Mouse (Mus musculus): ENCODE data around the gene Igsf10. TPM values are rescaled to one million over a fixed set of nuclear protein-coding genes. Genes with fewer than 3 reads are reported as not detected.

Igsf10 gene
- polyA plus RNA-seq, 1 experiment from 2014 or later = 3.9 TPM

- Histone ChIP-seq H3K4me2 (replicated peaks) (no peak overlapping the region), H3K36me3 (0 out of 2 replicates have a peak, but pooled peaks cover 10% of the 10 kb centered on the region), H3K27me3 (no peaks in the 10 kb centered on the region), H3K4me1 (no peaks in the 10 kb centered on the region), H3K27ac (replicated peaks) (no peak overlapping the region), H3K9me3 (no peaks in the 10 kb centered on the region), H3K9ac (replicated peaks) (no peak overlapping the region), H3K4me3 (no peak overlapping the region)
- peak; percentile 23; the same call in 1 of the 2 replicates for ATAC-seq (ENCODE audit: low FRiP score, low read depth)
- WGBS = 44% methylated on average over 7 of the region's 7 CpGs
Observed at GRCm38 (mm10) chr3:59321278-59321876, 22.8 kb downstream of the Igsf10 start.

DNA sequence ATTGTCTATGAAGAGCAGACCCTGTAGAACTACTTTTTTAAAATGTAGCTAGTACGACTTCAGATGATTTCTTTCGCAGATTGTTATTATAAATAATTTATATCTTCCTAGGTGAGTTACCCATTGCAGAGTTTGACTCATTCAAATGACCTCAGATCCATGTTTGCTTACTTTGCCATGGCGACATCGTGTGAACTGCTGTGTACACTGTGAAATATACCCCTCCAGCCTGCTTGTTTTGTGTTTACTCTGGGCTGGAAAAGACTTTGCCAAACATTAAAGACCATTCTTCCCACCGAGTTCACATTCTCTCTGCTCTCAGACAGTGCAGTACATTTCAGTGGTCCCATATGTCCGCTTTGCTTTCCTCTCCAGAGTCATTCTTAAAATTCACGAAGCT, 28.1 kb downstream of the Igsf10 start:
- H3K36me3 ChIP-seq = 0 out of 2 replicates have a peak, but pooled peaks cover 10% of the 10 kb centered on the region
- H3K4me2 ChIP-seq (replicated peaks) = no peak overlapping the region
- no peak for ATAC-seq (ENCODE audit: low FRiP score, low read depth)
- WGBS = 78% methylated on average over 7 of the region's 7 CpGs
- H3K4me3 ChIP-seq = no peak overlapping the region
- no peaks in the 10 kb centered on the region for H3K9me3 ChIP-seq
- H3K27ac ChIP-seq (replicated peaks) = no peak overlapping the region
- no peaks in the 10 kb centered on the region for H3K27me3 ChIP-seq
- no peak overlapping the region for H3K9ac ChIP-seq (replicated peaks)
- H3K4me1 ChIP-seq = no peaks in the 10 kb centered on the region

DNA sequence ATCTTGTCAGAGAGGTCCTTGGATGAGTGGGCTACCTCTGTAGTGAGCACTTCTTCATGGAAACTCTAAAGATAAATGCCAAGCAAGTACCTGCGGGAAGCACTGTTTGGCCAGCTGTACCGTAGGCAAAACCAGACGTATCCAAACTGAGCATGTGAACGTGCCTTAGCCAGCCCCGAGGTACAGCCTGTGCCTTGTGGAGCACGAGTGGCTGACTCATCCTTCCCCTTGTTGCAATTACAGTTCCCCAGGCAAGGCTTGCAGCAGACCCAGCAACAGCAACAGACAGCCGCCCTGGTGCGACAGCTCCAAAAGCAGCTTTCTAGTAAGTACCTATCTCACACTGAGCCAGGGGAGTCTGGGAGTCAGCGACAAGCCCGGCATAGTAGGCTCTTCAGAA, 31.6 kb downstream of the Igsf10 start:
- Histone ChIP-seq H3K4me3 (no peak overlapping the region), H3K36me3 (no peaks in the 10 kb centered on the region), H3K27ac (replicated peaks) (no peak overlapping the region), H3K9ac (replicated peaks) (no peak overlapping the region), H3K4me2 (replicated peaks) (no peak overlapping the region), H3K27me3 (no peaks in the 10 kb centered on the region), H3K9me3 (no peaks in the 10 kb centered on the region), H3K4me1 (no peaks in the 10 kb centered on the region)
- no peak for ATAC-seq (ENCODE audit: low FRiP score, low read depth)
- 90% methylated on average over 10 of the region's 10 CpGs for WGBS

DNA sequence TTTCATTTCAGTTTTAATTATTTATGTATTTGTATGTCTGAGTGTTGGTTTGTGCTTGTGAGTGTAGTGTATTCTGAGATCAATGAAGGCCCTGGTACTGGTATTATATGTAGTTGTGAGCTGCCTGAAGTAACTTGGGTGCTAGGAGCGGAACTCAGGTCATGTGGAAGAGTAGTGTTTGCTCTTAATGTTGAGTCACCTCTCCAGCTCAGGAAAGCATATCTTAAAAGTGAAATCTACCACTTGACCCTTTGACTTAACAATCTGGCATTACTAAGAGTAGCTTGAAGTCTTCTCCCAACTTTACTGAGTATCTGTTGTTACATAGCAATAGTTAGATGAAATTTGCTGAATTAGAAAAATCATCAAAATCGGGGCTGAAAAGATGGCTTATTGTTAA, 38.7 kb downstream of the Igsf10 start:
- no peaks in the 10 kb centered on the region for H3K27me3 ChIP-seq
- ATAC-seq (ENCODE audit: low FRiP score, low read depth) = no peak
- no peak overlapping the region for H3K27ac ChIP-seq (replicated peaks)
- 93% methylated on average over 2 of the region's 2 CpGs for WGBS
- H3K4me1 ChIP-seq = no peaks in the 10 kb centered on the region
- H3K9ac ChIP-seq (replicated peaks) = no peak overlapping the region
- no peaks in the 10 kb centered on the region for H3K9me3 ChIP-seq
- H3K4me3 ChIP-seq = no peak overlapping the region
- no peaks in the 10 kb centered on the region for H3K36me3 ChIP-seq
- no peak overlapping the region for H3K4me2 ChIP-seq (replicated peaks)

- Histone ChIP-seq H3K27ac (replicated peaks) (no peak overlapping the region), H3K27me3 (no peaks in the 10 kb centered on the region), H3K4me2 (replicated peaks) (no peak overlapping the region), H3K9me3 (no peaks in the 10 kb centered on the region), H3K36me3 (no peaks in the 10 kb centered on the region), H3K9ac (replicated peaks) (no peak overlapping the region), H3K4me1 (no peaks in the 10 kb centered on the region), H3K4me3 (no peak overlapping the region)
- WGBS = 96% methylated on average over 5 of the region's 5 CpGs
- no peak for ATAC-seq (ENCODE audit: low FRiP score, low read depth)
Observed at GRCm38 (mm10) chr3:59304944-59305343, 39.2 kb downstream of the Igsf10 start.

GRCm38 (mm10) chr3:59297653-59298052, 46.5 kb downstream of the Igsf10 start:
- H3K9me3 ChIP-seq = no peaks in the 10 kb centered on the region
- H3K4me2 ChIP-seq (replicated peaks) = no peak overlapping the region
- H3K4me3 ChIP-seq = no peak overlapping the region
- no peak for ATAC-seq (ENCODE audit: low FRiP score, low read depth)
- H3K4me1 ChIP-seq = no peaks in the 10 kb centered on the region
- no peak overlapping the region for H3K9ac ChIP-seq (replicated peaks)
- H3K27me3 ChIP-seq = no peaks in the 10 kb centered on the region
- 86% methylated on average over 16 of the region's 16 CpGs for WGBS
- H3K27ac ChIP-seq (replicated peaks) = no peak overlapping the region
- H3K36me3 ChIP-seq = no peaks in the 10 kb centered on the region

DNA sequence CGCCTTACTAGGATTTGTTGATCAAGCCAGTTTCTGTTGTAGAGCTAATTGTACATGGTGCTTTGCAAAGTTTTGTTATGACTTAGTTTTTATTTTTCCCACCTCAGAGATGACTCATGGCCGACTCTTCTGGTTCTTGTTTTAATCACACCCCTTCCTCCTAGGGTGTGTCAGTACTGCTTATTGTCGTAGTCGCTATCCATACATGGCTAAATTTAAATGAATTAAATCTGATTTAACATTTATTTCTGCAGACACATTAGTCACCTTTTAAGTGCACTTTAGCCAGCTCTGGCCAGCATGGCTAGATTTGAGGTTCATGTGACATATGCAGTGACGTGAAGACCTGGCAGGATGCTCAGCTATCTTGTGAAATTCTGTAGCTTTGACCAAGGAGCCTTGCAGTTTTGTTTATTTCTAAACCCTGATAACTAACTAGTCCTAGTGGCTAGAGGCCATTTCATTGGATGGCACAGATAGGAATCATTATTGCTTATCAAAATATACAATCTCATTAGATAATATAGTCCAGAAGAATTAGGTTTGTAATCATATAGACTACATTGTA, 47.5 kb downstream of the Igsf10 start:
- H3K4me3 ChIP-seq = no peak overlapping the region
- H3K27me3 ChIP-seq = no peaks in the 10 kb centered on the region
- H3K9ac ChIP-seq (replicated peaks) = no peak overlapping the region
- no peaks in the 10 kb centered on the region for H3K9me3 ChIP-seq
- 93% methylated on average over 5 of the region's 5 CpGs for WGBS
- no peak for ATAC-seq (ENCODE audit: low FRiP score, low read depth)
- no peak overlapping the region for H3K27ac ChIP-seq (replicated peaks)
- H3K4me1 ChIP-seq = no peaks in the 10 kb centered on the region
- no peaks in the 10 kb centered on the region for H3K36me3 ChIP-seq
- no peak overlapping the region for H3K4me2 ChIP-seq (replicated peaks)

- WGBS = 91% methylated on average over 16 of the region's 16 CpGs
- H3K4me3 ChIP-seq = no peak overlapping the region
- no peak overlapping the region for H3K27ac ChIP-seq (replicated peaks)
Observed at GRCm38 (mm10) chr3:59295699-59296562, 48.3 kb downstream of the Igsf10 start.

GRCm38 (mm10) chr3:59293437-59294199, 50.6 kb downstream of the Igsf10 start:
- Histone ChIP-seq H3K4me2 (replicated peaks) (no peak overlapping the region), H3K4me3 (no peak overlapping the region), H3K27me3 (no peaks in the 10 kb centered on the region), H3K9me3 (no peaks in the 10 kb centered on the region), H3K27ac (replicated peaks) (no peak overlapping the region), H3K4me1 (no peaks in the 10 kb centered on the region), H3K36me3 (no peaks in the 10 kb centered on the region), H3K9ac (replicated peaks) (no peak overlapping the region)
- WGBS = 81% methylated on average over 5 of the region's 5 CpGs
- ATAC-seq (ENCODE audit: low FRiP score, low read depth) = no peak

More at GRCm38 (mm10) chr3:59295699-59296562, 48.3 kb downstream of the Igsf10 start:
- Histone ChIP-seq H3K36me3 (no peaks in the 10 kb centered on the region), H3K27me3 (no peaks in the 10 kb centered on the region), H3K4me2 (replicated peaks) (no peak overlapping the region), H3K9ac (replicated peaks) (no peak overlapping the region), H3K9me3 (no peaks in the 10 kb centered on the region), H3K4me1 (no peaks in the 10 kb centered on the region)
- no peak for ATAC-seq (ENCODE audit: low FRiP score, low read depth)

DNA sequence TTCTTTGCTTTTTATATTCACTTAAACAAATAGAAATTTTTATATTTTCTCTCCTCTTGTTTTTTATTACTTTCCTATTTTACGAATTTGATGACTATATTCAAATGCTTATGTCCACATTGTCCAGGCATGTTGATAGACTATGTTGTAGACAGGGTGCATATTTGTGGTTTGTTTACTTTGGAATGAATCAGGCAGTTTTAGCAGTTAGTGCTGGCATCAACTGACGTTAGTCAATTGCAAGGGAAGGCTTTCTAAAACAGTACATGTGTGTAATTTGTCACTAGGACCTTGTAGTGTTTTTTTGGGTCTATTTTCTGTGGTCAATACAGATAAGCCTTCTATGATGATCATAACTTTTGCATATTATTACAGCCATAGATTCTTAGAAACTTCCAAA, 53.6 kb downstream of the Igsf10 start:
- Histone ChIP-seq H3K27ac (replicated peaks) (no peak overlapping the region), H3K4me3 (no peak overlapping the region), H3K4me1 (no peaks in the 10 kb centered on the region), H3K9me3 (no peaks in the 10 kb centered on the region), H3K36me3 (no peaks in the 10 kb centered on the region), H3K4me2 (replicated peaks) (no peak overlapping the region), H3K9ac (replicated peaks) (no peak overlapping the region), H3K27me3 (no peaks in the 10 kb centered on the region)
- 77% methylated on average over 2 of the region's 2 CpGs for whole genome bisulfite sequencing
- no peak for ATAC-seq (ENCODE audit: low FRiP score, low read depth)

DNA sequence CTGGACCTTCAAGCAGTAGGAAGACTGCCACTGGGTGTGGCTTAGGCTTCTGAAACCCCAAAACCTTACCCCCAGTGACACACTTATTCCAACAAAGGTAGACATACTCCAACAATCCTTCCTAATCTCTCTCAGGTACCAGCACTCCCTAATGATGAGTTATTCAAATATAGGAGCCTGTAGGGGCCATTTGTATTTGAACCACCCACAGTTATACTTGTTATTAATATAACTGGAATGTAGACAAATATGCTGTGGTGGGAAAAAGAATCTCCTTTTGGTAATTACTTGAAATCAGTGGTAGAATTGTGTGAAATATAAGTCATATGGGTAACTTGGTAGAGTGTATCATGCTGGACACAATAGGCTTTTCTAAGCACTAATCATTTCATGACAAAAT, 65.6 kb downstream of the Igsf10 start:
- Histone ChIP-seq H3K9me3 (no peaks in the 10 kb centered on the region), H3K4me3 (no peak overlapping the region), H3K36me3 (no peaks in the 10 kb centered on the region), H3K27ac (replicated peaks) (no peak overlapping the region), H3K4me1 (peaks cover 8% of the 10 kb centered on the region; the same call in 1 of the 2 replicates), H3K27me3 (no peaks in the 10 kb centered on the region), H3K9ac (replicated peaks) (no peak overlapping the region), H3K4me2 (replicated peaks) (no peak overlapping the region)
- no peak for ATAC-seq (ENCODE audit: low FRiP score, low read depth)

DNA sequence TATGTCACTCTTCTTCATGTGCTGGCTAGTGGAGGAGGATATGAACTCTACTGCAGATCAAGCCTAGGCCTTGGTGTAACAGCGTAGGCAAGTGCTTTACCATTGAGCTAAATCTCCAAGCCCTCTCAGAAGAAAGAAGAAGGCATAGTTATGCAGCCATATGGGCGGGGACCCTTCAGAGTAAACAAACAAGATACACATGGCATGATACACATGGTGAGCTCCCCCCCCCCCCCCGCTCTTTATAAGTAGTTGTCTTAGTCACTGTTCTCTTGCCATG, 66.0 kb downstream of the Igsf10 start:
- ATAC-seq (ENCODE audit: low FRiP score, low read depth) = no peak
- WGBS = 73% methylated on average over 3 of the region's 3 CpGs
- Histone ChIP-seq H3K4me2 (replicated peaks) (no peak overlapping the region), H3K9ac (replicated peaks) (no peak overlapping the region), H3K4me3 (no peak overlapping the region), H3K27me3 (no peaks in the 10 kb centered on the region), H3K4me1 (peaks cover 8% of the 10 kb centered on the region; the same call in 1 of the 2 replicates), H3K36me3 (no peaks in the 10 kb centered on the region), H3K27ac (replicated peaks) (0 out of 2 replicates have a peak overlapping the region, but pooled peaks have one; percentile 27), H3K9me3 (no peaks in the 10 kb centered on the region)
